In genomic region chr3:62459483-62459882, GRCm38 (mm10) we compare ENCODE assay signal across 13 mouse cellular contexts.
"Had no signal": no experiment of that assay in that cellular context is flagged by ENCODE, and none has a peak within 500 bp of the region (broad histone marks: within the 10 kb centered on the region; RNA-seq: fewer than 3 reads in every experiment).

No protein-coding gene starts in this region.

- H3K9ac ChIP-seq: liver, embryonic 15.5 days; midbrain, embryonic 13.5 days; neural tube, embryonic 15.5 days had no signal

- H3K27ac ChIP-seq: left cerebral cortex, adult 2 months; liver, embryonic 15.5 days; midbrain, embryonic 13.5 days; neural tube, embryonic 15.5 days had no signal

- DNase-seq: kidney, adult 8-10 months; kidney, postnatal 36 days; lung, adult 2 months; lung, postnatal 36 days; spleen, adult 18-20 months; thymus, adult 18-20 months; thymus, postnatal 14 days had no signal

- H3K4me3 ChIP-seq: left cerebral cortex, adult 2 months; liver, embryonic 15.5 days; midbrain, embryonic 13.5 days; neural tube, embryonic 15.5 days had no signal

- H3K9me3 ChIP-seq: liver, embryonic 15.5 days; midbrain, embryonic 13.5 days; neural tube, embryonic 15.5 days had no signal

- H3K4me2 ChIP-seq: liver, embryonic 11.5 days; liver, embryonic 15.5 days; midbrain, embryonic 13.5 days; neural tube, embryonic 15.5 days had no signal

- H3K4me1 ChIP-seq: liver, embryonic 15.5 days; neural tube, embryonic 15.5 days had no signal

- ATAC-seq: lung, postnatal 0 days; midbrain, embryonic 13.5 days had no signal

- H3K27me3 ChIP-seq: liver, embryonic 15.5 days; midbrain, embryonic 13.5 days; neural tube, embryonic 15.5 days had no signal
